Mouse (Mus musculus) CD8-positive naive resting alpha-beta T cell, adult 2 months (primary cell): Measurements from ENCODE around the gene Grrp1.
A peak's percentile ranks its signal among the peaks of the same experiment; 100 is the strongest.
"Not testable (repeated sequence)": the region's sequence is repeated elsewhere in the genome, so short reads cannot be mapped to it uniquely, and the experiment has no call there.

Source experiments
- DNase-seq, 2 experiments: peaks; one replicate each; pipeline ENCODE4 v3.0.0; 2022; ENCODE audit warnings: low read depth in 2 of 2, low spot score in 2 of 2

Gene Grrp1

GRCm38 (mm10) chr4:134253722-134254324 is at the start of gene Grrp1:
Gene Grrp1, minus strand, starts transcription at chr4:134254106.
- DNase-seq = no peak

- DNase-seq = no peak
Observed at GRCm38 (mm10) chr4:134302084-134302483, 48.2 kb upstream of the Grrp1 start.

GRCm38 (mm10) chr4:134300316-134300715 is 46.4 kb upstream of the Grrp1 start:
- no peak for DNase-seq

GRCm38 (mm10) chr4:134299498-134299810 is 45.5 kb upstream of the Grrp1 start:
- no peak for DNase-seq

GRCm38 (mm10) chr4:134298626-134299497 is 45.0 kb upstream of the Grrp1 start:
- DNase-seq = no peak

GRCm38 (mm10) chr4:134297369-134297768 is 43.5 kb upstream of the Grrp1 start:
- DNase-seq = no peak

DNA sequence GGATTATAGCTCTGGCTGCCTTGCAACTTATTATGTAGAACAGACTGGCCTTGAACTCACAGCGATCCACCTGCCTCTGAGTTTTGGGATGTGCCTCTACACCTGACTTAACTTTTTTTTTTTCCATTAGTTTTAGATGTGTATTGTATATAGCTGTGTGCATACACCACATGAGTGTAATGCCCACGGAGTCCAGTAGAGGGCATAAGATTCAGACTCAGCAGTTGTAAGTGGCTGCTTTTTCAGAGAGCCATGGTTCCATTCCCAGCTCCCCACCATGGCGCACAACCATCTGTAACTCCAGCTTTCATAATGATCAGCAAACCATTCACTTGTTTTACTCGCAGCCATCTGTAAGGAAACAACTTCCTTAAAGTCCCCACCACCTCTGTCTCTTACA is 42.6 kb upstream of the Grrp1 start:
- no peak for DNase-seq

GRCm38 (mm10) chr4:134296096-134296495 is 42.2 kb upstream of the Grrp1 start:
- not testable (repeated sequence) for DNase-seq

- DNase-seq = no peak
Observed at GRCm38 (mm10) chr4:134293692-134294163, 39.8 kb upstream of the Grrp1 start.

DNA sequence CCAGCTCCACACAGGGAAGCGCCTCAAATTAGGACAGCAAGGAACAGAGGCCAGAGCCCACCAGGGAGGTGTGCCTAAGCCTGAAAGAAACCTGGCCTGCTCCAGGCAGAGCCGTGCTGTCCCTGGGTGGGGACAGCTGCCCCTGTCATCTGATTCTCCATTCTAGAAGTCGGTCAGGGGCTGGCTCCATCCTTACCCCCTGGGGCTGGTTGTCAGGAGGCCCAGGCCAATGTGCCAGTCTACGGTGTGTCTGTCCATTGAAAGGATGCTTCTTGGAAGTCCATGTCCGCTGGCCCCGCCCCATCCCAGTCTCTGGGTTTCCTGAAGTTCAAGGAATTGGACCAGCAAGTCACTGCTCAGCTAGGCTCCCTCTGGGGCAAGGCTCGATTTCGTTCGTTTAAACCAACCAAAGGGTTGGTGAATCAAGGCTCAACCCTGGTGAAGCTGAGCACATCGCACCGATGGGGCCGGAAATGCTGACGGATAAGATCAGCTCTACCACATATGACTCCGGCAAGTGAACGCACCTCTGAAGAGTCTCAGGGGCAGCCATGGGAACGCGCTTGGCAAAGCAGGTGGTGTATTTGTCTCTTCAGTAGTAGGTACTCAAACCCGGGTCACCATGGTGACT is 39.3 kb upstream of the Grrp1 start:
- DNase-seq = no peak

DNA sequence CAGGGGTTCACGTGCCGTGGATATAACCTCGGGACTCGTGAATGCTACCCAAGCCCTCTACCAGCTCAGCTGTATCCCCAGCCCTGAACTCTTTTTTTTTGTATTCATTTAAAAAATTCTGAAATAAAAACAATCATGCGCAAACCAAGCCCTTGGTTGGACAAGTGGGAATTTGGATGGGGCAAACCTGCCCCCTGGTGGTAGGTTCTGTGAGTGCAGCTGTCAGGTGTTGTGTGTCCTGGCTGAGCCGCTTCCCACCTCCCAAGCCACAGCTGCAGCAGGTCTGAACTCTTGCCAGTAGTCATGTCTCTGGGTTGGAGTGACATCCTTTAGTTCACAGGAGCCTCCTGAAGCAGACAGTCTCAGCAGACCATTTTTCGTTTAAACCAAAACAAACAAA is 38.2 kb upstream of the Grrp1 start:
- DNase-seq = peak; percentile 74 to 83

DNA sequence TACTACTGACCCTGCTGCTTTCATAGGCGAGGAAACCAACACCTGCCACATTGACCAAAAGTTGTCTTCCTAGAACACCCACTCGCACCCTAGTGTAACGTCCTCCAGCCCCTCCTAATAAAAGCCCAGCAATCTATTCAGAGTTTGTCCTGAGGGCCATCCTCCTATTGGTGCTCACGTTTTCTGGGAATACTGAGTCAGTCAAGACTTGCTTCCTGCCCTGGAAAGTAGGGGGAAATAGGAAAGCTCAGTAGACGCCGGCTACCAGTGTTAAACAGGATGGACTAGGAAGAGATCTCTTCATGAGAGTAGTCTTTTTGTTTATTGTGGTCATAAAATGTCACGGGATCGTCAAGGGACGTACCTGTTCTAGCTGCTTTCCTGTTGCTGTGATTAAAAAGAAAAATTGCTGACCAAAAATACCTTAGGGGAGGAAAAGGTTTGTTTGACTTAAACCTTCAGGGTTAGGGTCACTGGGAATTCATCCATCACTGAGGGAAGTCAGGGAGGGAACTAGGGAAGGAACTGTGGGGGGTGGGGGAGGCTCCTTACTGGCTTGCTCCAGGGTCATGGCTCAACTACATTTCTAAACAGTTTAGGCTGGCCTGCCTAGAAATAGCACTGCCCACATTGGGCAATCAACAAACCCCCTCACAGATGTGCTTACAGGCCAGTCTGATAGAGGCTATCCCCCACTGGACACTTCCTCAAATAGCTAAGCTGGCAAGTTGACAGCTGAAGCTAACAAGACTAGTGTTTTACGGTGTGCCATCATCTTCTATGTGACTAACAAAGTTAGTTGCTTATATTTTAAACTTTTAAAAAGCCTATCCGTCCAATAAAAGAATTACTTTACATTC is 34.7 kb upstream of the Grrp1 start:
- DNase-seq = no peak

GRCm38 (mm10) chr4:134287575-134288025 is 33.7 kb upstream of the Grrp1 start, which contains the start of gene Pdik1l:
Gene Pdik1l, minus strand, starts transcription at chr4:134287895.
- peak; percentile 68 to 76 for DNase-seq

- DNase-seq = peak; percentile 98
Observed at GRCm38 (mm10) chr4:134287168-134287564, 33.3 kb upstream of the Grrp1 start.

- no peak for DNase-seq
Observed at GRCm38 (mm10) chr4:134286226-134287167, 32.6 kb upstream of the Grrp1 start.

DNA sequence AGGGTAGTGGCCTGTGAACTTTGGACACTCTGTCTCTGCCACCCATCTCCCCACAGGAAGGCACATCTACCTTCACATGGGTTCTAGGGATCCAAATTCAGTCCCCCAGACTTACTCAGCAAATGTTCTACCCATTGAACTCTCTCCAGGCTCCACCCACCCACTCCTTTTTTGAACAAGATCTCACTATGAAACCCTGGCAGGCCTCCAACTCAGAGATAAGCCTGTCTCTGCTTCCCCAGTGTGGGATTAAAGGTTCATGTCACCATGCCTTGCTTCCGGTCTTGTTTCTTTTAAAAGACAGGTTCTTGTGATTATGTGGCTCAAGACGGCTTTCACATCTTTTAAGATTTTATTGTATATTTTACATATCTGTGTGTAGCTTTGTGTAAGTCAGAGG is 31.0 kb upstream of the Grrp1 start:
- no peak for DNase-seq

GRCm38 (mm10) chr4:134273417-134274345 is 19.8 kb upstream of the Grrp1 start:
- peak; percentile 56 to 68 for DNase-seq

DNA sequence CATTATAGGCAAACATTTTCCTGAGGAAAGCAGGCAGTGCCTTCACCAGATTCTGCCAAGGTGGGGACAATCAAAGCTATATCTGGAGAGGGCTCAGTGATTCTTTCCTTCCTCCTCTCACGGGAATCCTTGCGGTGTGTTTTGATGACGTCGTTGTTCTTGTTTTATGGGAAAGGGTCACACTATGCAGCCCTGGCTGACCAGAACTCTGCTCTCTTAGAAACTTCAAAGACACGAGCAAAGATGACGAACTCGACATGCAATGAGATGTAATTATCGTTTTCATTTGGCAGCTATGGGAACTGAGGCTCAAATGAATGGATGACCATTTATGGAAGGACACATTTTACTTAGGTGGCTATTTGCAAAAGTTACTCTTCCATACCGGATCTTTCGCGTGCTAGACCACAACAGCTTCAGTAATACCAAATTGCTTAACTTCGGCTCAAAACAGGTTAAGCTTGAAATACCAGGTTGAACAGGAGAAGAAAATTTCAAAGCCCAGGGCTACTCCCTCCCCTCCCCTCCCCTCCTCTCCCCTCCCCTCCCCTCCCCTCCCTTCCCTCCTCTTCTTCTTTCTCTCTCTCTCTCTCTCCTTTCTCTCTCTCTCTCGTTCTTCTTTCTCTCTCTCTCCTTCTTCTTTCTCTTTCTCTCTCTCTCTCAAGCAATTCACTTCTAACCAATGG is 19.0 kb upstream of the Grrp1 start:
- DNase-seq = no peak
